Mouse (Mus musculus): ENCODE data around the gene F12. TPM values are rescaled to one million over a fixed set of nuclear protein-coding genes. Genes with fewer than 3 reads are reported as not detected.

Gene F12
- polyA plus RNA-seq (2015; fragmentation: Nextera tagmentation; extraction: Ambion mirVana), result 0.41 and 0.68 TPM in 2 replicates

DNA sequence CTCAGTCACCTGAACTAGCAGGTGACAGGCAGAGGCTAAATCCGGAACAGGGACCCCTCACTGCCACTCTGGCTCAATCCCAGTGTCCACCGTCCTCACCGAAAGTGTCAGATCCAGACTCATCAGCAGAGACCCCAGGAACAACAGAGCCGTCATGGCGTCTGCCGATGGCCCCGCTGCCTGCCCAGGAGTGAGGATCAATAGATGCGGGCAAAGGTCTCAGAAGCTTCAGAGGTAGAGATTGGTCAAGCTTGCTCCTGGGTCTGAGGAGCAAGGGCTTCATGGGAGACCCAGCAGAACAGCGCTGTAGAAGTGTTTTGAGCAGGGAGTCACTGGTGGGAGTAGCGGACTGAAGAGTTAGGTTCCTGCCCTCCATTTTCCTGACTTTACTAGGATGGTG is at the start of gene F12:
Gene F12, minus strand, starts transcription at position 181 of the 400 bp plus-strand sequence.
- ATAC-seq (ENCODE audit: low FRiP score, low TSS enrichment) (no peak), DNase-seq (ENCODE audit: low spot score) (no peak)
- Histone ChIP-seq H3K4me2 (replicated peaks; ENCODE audit: low read depth) (no peak within 1 kb of the TSS), H3K4me3 (ENCODE audit: low read depth, low read length) (no peak within 1 kb of the TSS), H3K27me3 (ENCODE audit: control insufficient read depth, insufficient read depth, low read length) (no peaks in the 10 kb centered on the region), H3K9me3 (ENCODE audit: control insufficient read depth, low read length) (no peaks in the 10 kb centered on the region), H3K4me1 (replicated peaks; ENCODE audit: control insufficient read depth, insufficient read depth) (no peaks in the 10 kb centered on the region), H3K27ac (replicated peaks) (no peak within 1 kb of the TSS), H3K9ac (ENCODE audit: low read length) (no peak within 1 kb of the TSS), H3K36me3 (ENCODE audit: control insufficient read depth, insufficient read depth, low read length) (no peaks in the 10 kb centered on the region)
- TF ChIP-seq EP300 (optimal IDR thresholded peaks at IDR 0.05), result no peak
- no peak for TF ChIP-seq CTCF (IDR thresholded peaks at IDR 0.05; ENCODE audit: low read depth)
- WGBS, result 88% methylated on average over 10 of the region's 10 CpGs

DNA sequence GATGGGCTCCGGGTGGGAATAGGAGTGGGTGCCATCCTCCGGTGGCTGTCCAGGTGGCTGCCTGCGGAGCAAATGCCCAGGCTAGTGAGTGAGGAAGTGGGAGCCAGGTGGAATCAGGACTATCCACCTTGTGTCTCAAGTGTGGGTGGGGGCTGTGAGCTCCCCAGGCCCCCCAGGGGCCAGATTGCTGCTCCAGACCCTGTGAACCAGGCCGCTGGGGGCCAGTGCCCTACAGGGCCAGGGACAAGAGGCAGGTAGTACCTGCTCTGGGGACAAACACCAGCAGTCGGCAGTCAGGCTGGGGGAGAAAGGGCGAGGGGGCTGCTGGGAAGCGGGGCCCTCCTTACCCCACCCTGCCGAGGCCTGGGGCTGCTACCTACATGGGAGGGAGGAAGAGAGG is 49.7 kb upstream of the F12 start:
- 85% methylated on average over 8 of the region's 8 CpGs for WGBS
- Histone ChIP-seq H3K4me2 (replicated peaks; ENCODE audit: low read depth) (no peak overlapping the region), H3K4me3 (ENCODE audit: low read depth, low read length) (no peak overlapping the region), H3K27ac (replicated peaks) (no peak overlapping the region), H3K36me3 (ENCODE audit: control insufficient read depth, insufficient read depth, low read length) (peaks cover 2% of the 10 kb centered on the region; the same call in 1 of the 2 replicates), H3K4me1 (replicated peaks; ENCODE audit: control insufficient read depth, insufficient read depth) (no peaks in the 10 kb centered on the region), H3K9me3 (ENCODE audit: control insufficient read depth, low read length) (no peaks in the 10 kb centered on the region), H3K27me3 (ENCODE audit: control insufficient read depth, insufficient read depth, low read length) (no peaks in the 10 kb centered on the region), H3K9ac (ENCODE audit: low read length) (no peak overlapping the region)
- DNase-seq (ENCODE audit: low spot score) (no peak), ATAC-seq (ENCODE audit: low FRiP score, low TSS enrichment) (no peak)
- TF ChIP-seq EP300 (optimal IDR thresholded peaks at IDR 0.05) (no peak), CTCF (IDR thresholded peaks at IDR 0.05; ENCODE audit: low read depth) (no peak)

DNA sequence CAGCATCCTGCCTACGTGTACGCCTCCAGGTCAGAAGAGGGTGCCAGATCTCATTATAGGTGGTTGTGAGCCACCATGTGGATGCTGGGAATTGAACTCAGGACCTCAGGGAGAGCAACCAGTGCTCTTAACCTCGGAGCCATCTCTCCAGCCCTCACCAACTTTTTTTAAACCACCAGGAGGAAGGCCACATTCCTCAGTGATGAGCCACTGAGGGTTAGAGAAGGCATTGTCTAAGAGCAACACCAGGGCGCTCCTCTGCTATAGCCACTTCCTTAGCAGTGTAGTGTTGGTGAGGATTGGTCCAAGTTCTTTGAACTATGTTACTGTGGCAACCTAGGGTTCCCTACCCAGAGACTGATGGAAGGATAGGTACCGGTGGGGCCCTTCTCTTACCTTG is 49.2 kb upstream of the F12 start:
- peaks cover 2% of the 10 kb centered on the region; the same call in 1 of the 2 replicates for H3K36me3 ChIP-seq (ENCODE audit: control insufficient read depth, insufficient read depth, low read length)
- no peak for ATAC-seq (ENCODE audit: low FRiP score, low TSS enrichment)
- no peak overlapping the region for H3K4me3 ChIP-seq (ENCODE audit: low read depth, low read length)
- no peak overlapping the region for H3K4me2 ChIP-seq (replicated peaks; ENCODE audit: low read depth)
- TF ChIP-seq CTCF (IDR thresholded peaks at IDR 0.05; ENCODE audit: low read depth), result no peak
- TF ChIP-seq EP300 (optimal IDR thresholded peaks at IDR 0.05), result no peak
- H3K27ac ChIP-seq (replicated peaks), result no peak overlapping the region
- no peak for DNase-seq (ENCODE audit: low spot score)
- 86% methylated on average over 5 of the region's 5 CpGs for WGBS
- no peaks in the 10 kb centered on the region for H3K4me1 ChIP-seq (replicated peaks; ENCODE audit: control insufficient read depth, insufficient read depth)
- H3K9me3 ChIP-seq (ENCODE audit: control insufficient read depth, low read length), result no peaks in the 10 kb centered on the region
- no peaks in the 10 kb centered on the region for H3K27me3 ChIP-seq (ENCODE audit: control insufficient read depth, insufficient read depth, low read length)
- no peak overlapping the region for H3K9ac ChIP-seq (ENCODE audit: low read length)

DNA sequence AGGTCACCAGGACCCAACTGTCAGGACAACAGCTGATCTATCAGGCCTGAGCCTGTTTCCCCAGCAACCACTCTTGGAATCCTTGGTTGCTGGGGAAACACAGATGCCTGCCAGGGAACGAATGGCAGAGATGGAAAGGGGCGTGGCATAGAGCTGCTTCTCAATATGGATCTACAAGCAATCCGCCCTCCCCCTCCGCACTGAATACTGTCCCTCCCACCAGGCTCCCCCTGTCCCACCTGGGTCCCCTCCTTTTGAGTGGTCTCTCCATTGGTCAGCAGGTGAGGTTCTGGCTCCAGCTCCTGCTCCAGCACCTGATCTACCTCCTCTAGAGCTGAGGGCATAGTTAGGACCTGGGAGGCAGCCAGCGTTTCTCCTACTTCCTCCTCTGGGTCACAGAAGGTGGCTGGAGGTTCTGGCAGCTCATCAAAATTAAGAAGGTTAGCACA is 48.1 kb upstream of the F12 start:
- Histone ChIP-seq H3K9ac (ENCODE audit: low read length) (no peak overlapping the region), H3K4me3 (ENCODE audit: low read depth, low read length) (no peak overlapping the region), H3K4me2 (replicated peaks; ENCODE audit: low read depth) (no peak overlapping the region), H3K27me3 (ENCODE audit: control insufficient read depth, insufficient read depth, low read length) (no peaks in the 10 kb centered on the region), H3K4me1 (replicated peaks; ENCODE audit: control insufficient read depth, insufficient read depth) (no peaks in the 10 kb centered on the region), H3K36me3 (ENCODE audit: control insufficient read depth, insufficient read depth, low read length) (peaks cover 2% of the 10 kb centered on the region; the same call in 1 of the 2 replicates), H3K9me3 (ENCODE audit: control insufficient read depth, low read length) (no peaks in the 10 kb centered on the region), H3K27ac (replicated peaks) (no peak overlapping the region)
- WGBS, result 42% methylated on average over 5 of the region's 5 CpGs
- TF ChIP-seq CTCF (IDR thresholded peaks at IDR 0.05; ENCODE audit: low read depth) (no peak), EP300 (optimal IDR thresholded peaks at IDR 0.05) (no peak)
- DNase-seq (ENCODE audit: low spot score) (no peak), ATAC-seq (ENCODE audit: low FRiP score, low TSS enrichment) (no peak)

- no peak overlapping the region for H3K4me3 ChIP-seq (ENCODE audit: low read depth, low read length)
- H3K36me3 ChIP-seq (ENCODE audit: control insufficient read depth, insufficient read depth, low read length), result peaks cover 2% of the 10 kb centered on the region; the same call in 1 of the 2 replicates
- TF ChIP-seq CTCF (IDR thresholded peaks at IDR 0.05; ENCODE audit: low read depth) (peak; percentile 18; the same call in 1 of the 2 replicates), EP300 (optimal IDR thresholded peaks at IDR 0.05) (no peak)
- ATAC-seq (ENCODE audit: low FRiP score, low TSS enrichment) (no peak), DNase-seq (ENCODE audit: low spot score) (no peak)
- H3K4me2 ChIP-seq (replicated peaks; ENCODE audit: low read depth), result no peak overlapping the region
- H3K27ac ChIP-seq (replicated peaks), result no peak overlapping the region
- 71% methylated on average over 11 of the region's 11 CpGs for WGBS
- H3K9me3 ChIP-seq (ENCODE audit: control insufficient read depth, low read length), result no peaks in the 10 kb centered on the region
- no peak overlapping the region for H3K9ac ChIP-seq (ENCODE audit: low read length)
- no peaks in the 10 kb centered on the region for H3K27me3 ChIP-seq (ENCODE audit: control insufficient read depth, insufficient read depth, low read length)
- no peaks in the 10 kb centered on the region for H3K4me1 ChIP-seq (replicated peaks; ENCODE audit: control insufficient read depth, insufficient read depth)
These were observed 47.4 kb upstream of the F12 start for GRCm38 (mm10) chr13:55473961-55474360.

- H3K9ac ChIP-seq (ENCODE audit: low read length), result no peak overlapping the region
- WGBS, result 43% methylated on average over 18 of the region's 18 CpGs
- peaks cover 2% of the 10 kb centered on the region; the same call in 1 of the 2 replicates for H3K36me3 ChIP-seq (ENCODE audit: control insufficient read depth, insufficient read depth, low read length)
- TF ChIP-seq CTCF (IDR thresholded peaks at IDR 0.05; ENCODE audit: low read depth) (peak; percentile 40; the same call in 1 of the 2 replicates), EP300 (optimal IDR thresholded peaks at IDR 0.05) (no peak)
- H3K4me1 ChIP-seq (replicated peaks; ENCODE audit: control insufficient read depth, insufficient read depth), result no peaks in the 10 kb centered on the region
- H3K27ac ChIP-seq (replicated peaks), result no peak overlapping the region; the same call in 1 of the 2 replicates
- peak overlapping the region; percentile 100 for H3K4me2 ChIP-seq (replicated peaks; ENCODE audit: low read depth)
- H3K4me3 ChIP-seq (ENCODE audit: low read depth, low read length), result peak overlapping the region; percentile 61
- DNase-seq (ENCODE audit: low spot score) (no peak), ATAC-seq (ENCODE audit: low FRiP score, low TSS enrichment) (no peak)
- no peaks in the 10 kb centered on the region for H3K27me3 ChIP-seq (ENCODE audit: control insufficient read depth, insufficient read depth, low read length)
- no peaks in the 10 kb centered on the region for H3K9me3 ChIP-seq (ENCODE audit: control insufficient read depth, low read length)
These were observed 46.7 kb upstream of the F12 start for GRCm38 (mm10) chr13:55473076-55473831.
